Mouse (Mus musculus) midbrain, embryonic 12.5 days (tissue): ENCODE results near the gene Actr5. TPM values are rescaled to one million over a fixed set of nuclear protein-coding genes. Genes with fewer than 3 reads are reported as not detected.

Experiments
- ATAC-seq: fragments of 200-750 bp; cut with Nextera tagmentation; 2 replicates; pipeline ENCODE4 v1.8.0; 2017; ENCODE audit warnings: low read depth, moderate TSS enrichment, moderate library complexity; ENCODE audit not compliant: low FRiP score
- H3K27ac ChIP-seq: fragments of 300-500 bp; sonication (generic); replicated peaks from 2 replicates; pipeline ENCODE4 v1.5.1; 2016; ENCODE audit warnings: mild to moderate bottlenecking
- H3K27me3 ChIP-seq: fragments of 300-500 bp; sonication (generic); 2 replicates; pipeline ENCODE4 v1.6.1; 2016; ENCODE audit warnings: mild to moderate bottlenecking
- H3K36me3 ChIP-seq: fragments of 300-500 bp; sonication (generic); 2 replicates; pipeline ENCODE4 v1.6.1; 2016
- H3K4me1 ChIP-seq: fragments of 300-500 bp; sonication (generic); 2 replicates; pipeline ENCODE4 v1.6.1; 2016
- H3K4me2 ChIP-seq: fragments of 300-500 bp; sonication (generic); replicated peaks from 2 replicates; pipeline ENCODE4 v1.6.1; 2016; ENCODE audit warnings: mild to moderate bottlenecking, moderate library complexity
- H3K4me3 ChIP-seq: fragments of 300-500 bp; sonication (generic); 2 replicates; pipeline ENCODE4 v1.5.1; 2016; ENCODE audit warnings: mild to moderate bottlenecking
- H3K9ac ChIP-seq: fragments of 300-500 bp; sonication (generic); replicated peaks from 2 replicates; pipeline ENCODE4 v1.6.1; 2016; ENCODE audit warnings: mild to moderate bottlenecking, moderate library complexity
- H3K9me3 ChIP-seq: fragments of 300-500 bp; sonication (generic); 2 replicates; pipeline ENCODE4 v1.6.1; 2016; ENCODE audit warnings: mild to moderate bottlenecking
- WGBS: fragments of 180-500 bp; shearing (Covaris S2); methylation state at CpG from one replicate; pipeline ENCODE4 v1.1.7; 2016; 5-methylcytosine and 5-hydroxymethylcytosine counted together
- microRNA counts: library from miRNA; unstranded; fragments of <30 nt; microRNA quantifications from one replicate; lab custom pipeline; 2017
- microRNA-seq: library from miRNA; unstranded; fragments of <30 nt; microRNA quantifications from one replicate; pipeline ENCODE4, GENCODE M21; 2017
- polyA plus RNA-seq: library from polyadenylated mRNA; unstranded; fragments of >200 nt; fragmentation: Nextera tagmentation; extraction: Ambion mirVana; gene quantifications from 2 replicates; pipeline ENCODE4 v1.2.1, GENCODE M21; 2016

The Actr5 gene
- polyA plus RNA-seq, 1 experiment from 2014 or later = 21.7 TPM

- ATAC-seq = no peak
- Histone ChIP-seq H3K36me3 (no peaks in the 10 kb centered on the region), H3K9ac (no peak overlapping the region), H3K4me1 (peaks cover 18% of the 10 kb centered on the region), H3K9me3 (no peaks in the 10 kb centered on the region), H3K27me3 (no peaks in the 10 kb centered on the region), H3K27ac (no peak overlapping the region), H3K4me3 (no peak overlapping the region), H3K4me2 (no peak overlapping the region)
- 20% methylated on average over 4 of the region's 4 CpGs for WGBS
Measured at GRCm38 (mm10) chr2:158683038-158683413, 58.3 kb downstream of the Actr5 start.

GRCm38 (mm10) chr2:158684247-158684843 lies 59.7 kb downstream of the Actr5 start:
- Histone ChIP-seq H3K36me3 (no peaks in the 10 kb centered on the region), H3K9me3 (no peaks in the 10 kb centered on the region), H3K9ac (no peak overlapping the region), H3K4me1 (peaks cover 19% of the 10 kb centered on the region), H3K27ac (no peak overlapping the region), H3K4me2 (no peak overlapping the region), H3K27me3 (no peaks in the 10 kb centered on the region), H3K4me3 (no peak overlapping the region)
- no peak for ATAC-seq
- WGBS = 69% methylated on average over 9 of the region's 9 CpGs

- Histone ChIP-seq H3K27me3 (no peaks in the 10 kb centered on the region), H3K4me2 (no peak overlapping the region), H3K9ac (no peak overlapping the region), H3K36me3 (no peaks in the 10 kb centered on the region), H3K4me3 (no peak overlapping the region), H3K27ac (no peak overlapping the region), H3K9me3 (no peaks in the 10 kb centered on the region), H3K4me1 (peaks cover 24% of the 10 kb centered on the region)
- ATAC-seq = no peak
- WGBS = 85% methylated on average over 3 of the region's 3 CpGs
Measured at GRCm38 (mm10) chr2:158684910-158685309, 60.2 kb downstream of the Actr5 start.

- peaks cover 18% of the 10 kb centered on the region for H3K4me1 ChIP-seq
- no peak overlapping the region for H3K4me3 ChIP-seq
- H3K9me3 ChIP-seq = no peaks in the 10 kb centered on the region
- 62% methylated on average over 2 of the region's 2 CpGs for WGBS
- H3K27me3 ChIP-seq = no peaks in the 10 kb centered on the region
- no peak overlapping the region for H3K9ac ChIP-seq
- H3K36me3 ChIP-seq = no peaks in the 10 kb centered on the region
- no peak overlapping the region for H3K27ac ChIP-seq
- ATAC-seq = no peak
- no peak overlapping the region for H3K4me2 ChIP-seq
Measured at GRCm38 (mm10) chr2:158686394-158686793, 61.7 kb downstream of the Actr5 start.

GRCm38 (mm10) chr2:158687804-158688241 lies 63.1 kb downstream of the Actr5 start:
- peaks cover 13% of the 10 kb centered on the region for H3K4me1 ChIP-seq
- H3K27me3 ChIP-seq = no peaks in the 10 kb centered on the region
- no peak overlapping the region for H3K9ac ChIP-seq
- 65% methylated on average over 25 of the region's 25 CpGs for WGBS
- no peak overlapping the region for H3K27ac ChIP-seq
- no peak overlapping the region for H3K4me2 ChIP-seq
- H3K4me3 ChIP-seq = no peak overlapping the region
- no peak for ATAC-seq
- no peaks in the 10 kb centered on the region for H3K36me3 ChIP-seq
- H3K9me3 ChIP-seq = no peaks in the 10 kb centered on the region

MicroRNAs encoded within 50 kb of the gene (microRNA counts, 519-probe panel; counts per million panel counts)
- microRNA mmu-miR-3474 (lab: Ali Mortazavi, UCI) = not detected

Small RNAs within 50 kb of the gene (microRNA-seq; reads per million reads assigned to microRNA genes)
- 3.0 reads per million, percentile 8 among the genes with 10 or more reads in this experiment for gene Mir3474

Other genes starting within 250 kb of the Actr5 start
- 74.5 and 80.3 TPM in 2 replicates for gene Snhg11, start 249.2 kb upstream of the Actr5 start, polyA plus RNA-seq
- gene Ralgapb, start 215.0 kb upstream of the Actr5 start, polyA plus RNA-seq = 24.8 and 25.6 TPM in 2 replicates
- gene Adig, start 122.3 kb upstream of the Actr5 start, polyA plus RNA-seq = not detected in 2 replicates
- 0.46 and 0.51 TPM in 2 replicates for gene Arhgap40, start 112.1 kb upstream of the Actr5 start, polyA plus RNA-seq
- gene Slc32a1, start 14.1 kb upstream of the Actr5 start, polyA plus RNA-seq = 3.2 and 4.2 TPM in 2 replicates
- gene Ppp1r16b, start 40.5 kb downstream of the Actr5 start, polyA plus RNA-seq = 3.5 and 4.2 TPM in 2 replicates
- 38.9 and 41.6 TPM in 2 replicates for gene Fam83d, start 143.2 kb downstream of the Actr5 start, polyA plus RNA-seq
- gene Dhx35, start 169.9 kb downstream of the Actr5 start, polyA plus RNA-seq = 17.8 and 17.9 TPM in 2 replicates